Mouse (Mus musculus) kidney, adult 11 months (tissue): Measurements from ENCODE around the gene Gm8693.
"Not testable (repeated sequence)": the region's sequence is repeated elsewhere in the genome, so short reads cannot be mapped to it uniquely, and the experiment has no call there.

Experiments
- DNase-seq: peaks from one replicate; pipeline ENCODE4 v3.0.0; 2022

The Gm8693 gene

DNA sequence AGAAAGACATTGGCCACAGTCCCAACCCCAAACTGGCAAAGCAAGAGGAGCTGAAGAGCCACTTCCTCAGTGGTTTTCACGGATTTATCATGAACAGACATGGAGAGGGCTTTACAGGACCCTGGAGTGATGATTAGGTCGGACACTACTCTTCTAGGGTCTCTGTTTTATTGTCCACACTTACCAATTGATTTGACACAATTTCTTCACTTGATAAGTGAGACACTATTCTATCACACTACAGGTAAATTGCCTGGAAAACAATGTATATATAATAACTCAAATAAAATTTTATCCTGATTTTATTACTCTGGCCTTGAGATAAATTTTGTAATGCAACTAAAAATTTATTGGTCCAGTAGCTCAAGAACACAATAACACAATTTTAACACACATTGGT, at the start of gene Gm8693:
Gene Gm8693, minus strand, starts transcription at position 101 of the 400 bp plus-strand sequence.
- DNase-seq, result not testable (repeated sequence)

DNA sequence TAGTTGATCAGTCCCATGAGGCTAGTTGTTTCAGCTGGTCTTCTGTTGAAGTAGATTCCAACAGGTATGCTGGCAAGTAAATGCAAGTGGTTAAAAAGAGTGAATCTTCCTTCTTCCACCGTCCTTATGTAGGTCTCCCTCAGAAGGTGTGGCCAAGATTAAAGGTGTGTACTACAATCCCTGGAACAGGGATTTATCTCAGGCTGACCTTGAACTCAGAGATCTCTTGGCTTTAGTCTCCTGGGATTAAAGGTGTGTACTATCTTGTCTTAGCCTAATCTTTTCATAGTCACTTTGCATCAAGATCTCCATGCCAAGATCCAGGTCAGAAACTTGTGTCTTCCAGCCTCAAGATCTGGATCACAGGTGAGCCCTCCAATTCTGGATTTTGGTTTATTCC, 27.5 kb upstream of the Gm8693 start, which contains the start of gene Gm4567:
Gene Gm4567, minus strand, starts transcription at position 101 of the 400 bp plus-strand sequence.
- DNase-seq, result not testable (repeated sequence)

DNA sequence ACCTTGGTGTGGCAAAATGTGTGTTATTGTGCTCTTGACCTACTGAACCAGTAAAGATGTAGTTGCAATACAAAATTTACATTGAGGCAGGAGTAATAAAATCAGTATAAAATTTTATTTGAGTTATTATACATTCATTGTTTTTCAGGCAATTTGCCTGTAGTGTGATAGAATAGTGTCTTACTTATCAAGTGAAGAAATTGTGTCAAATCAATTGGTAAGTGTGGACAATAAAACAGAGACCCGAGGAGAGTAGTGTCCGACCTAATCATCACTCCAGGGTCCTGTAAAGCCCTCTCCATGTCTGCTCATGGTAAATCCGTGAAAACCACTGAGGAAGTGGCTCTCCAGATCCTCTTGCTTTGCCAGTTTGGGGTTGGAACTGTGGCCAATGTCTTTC, 34.4 kb downstream of the Gm8693 start, which contains the start of gene Vmn1r155:
Gene Vmn1r155, plus strand, starts transcription at position 301 of the 400 bp plus-strand sequence.
- not testable (repeated sequence) for DNase-seq
